Mouse (Mus musculus): Measurements from ENCODE around the gene Cuedc1.

Cuedc1 gene

DNA sequence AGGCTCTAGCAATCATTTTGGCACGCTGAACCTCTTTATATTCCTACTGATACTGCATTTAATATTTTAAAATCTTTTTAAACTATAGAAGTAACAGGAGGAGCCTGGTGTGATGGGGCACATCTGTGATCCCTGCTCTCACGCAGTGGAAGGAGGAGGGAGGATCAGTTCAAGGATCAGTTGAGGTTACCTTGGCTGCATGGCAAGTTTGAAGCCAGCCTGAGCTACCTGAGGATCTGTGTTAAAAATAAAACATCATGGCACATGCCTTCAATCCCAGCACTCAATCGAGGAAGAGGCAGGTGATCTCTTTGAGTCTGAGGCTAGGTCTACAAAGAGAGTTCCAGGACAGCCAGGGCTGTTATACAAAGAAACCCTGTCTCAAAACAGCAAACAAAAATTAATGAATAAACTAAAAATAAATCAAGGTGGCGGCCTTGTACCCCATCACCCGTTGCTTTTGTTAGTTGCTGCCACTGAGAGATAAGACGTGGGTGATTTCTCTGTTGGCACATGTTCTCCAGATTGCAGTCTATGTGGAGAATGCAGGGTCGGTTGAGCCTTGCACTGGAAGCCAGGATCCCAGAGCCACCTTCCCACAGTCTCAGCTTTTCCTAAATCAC lies 50.3 kb downstream of the Cuedc1 start:
- no peak for DNase-seq (ENCODE audit: low read depth, low spot score)

- peak; percentile 64 for DNase-seq (ENCODE audit: low read depth, low spot score)
Measured at GRCm38 (mm10) chr11:88148638-88149279, 50.9 kb downstream of the Cuedc1 start.

- DNase-seq (ENCODE audit: low read depth, low spot score) = no peak
Measured at GRCm38 (mm10) chr11:88151379-88152155, 53.7 kb downstream of the Cuedc1 start.

DNA sequence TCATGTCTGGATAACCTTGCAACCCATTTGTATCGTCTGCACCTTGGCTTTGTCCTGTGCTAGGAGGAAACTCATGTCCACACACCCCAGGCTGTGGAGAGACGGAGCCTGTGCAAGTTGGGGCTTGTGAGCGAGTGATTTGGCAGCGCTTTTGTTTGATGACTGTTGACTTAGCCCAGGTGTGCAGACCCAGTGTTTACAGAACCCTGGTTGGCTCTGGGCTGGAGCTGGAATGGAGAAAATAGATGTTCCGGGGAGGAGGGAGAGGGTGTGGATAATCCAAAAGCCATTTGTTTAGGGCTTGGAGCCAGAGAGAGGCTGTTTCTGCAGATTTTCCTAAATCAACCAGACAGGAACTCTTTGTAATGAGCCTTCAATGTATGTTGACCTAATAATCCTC lies 56.0 kb downstream of the Cuedc1 start:
- no peak for DNase-seq (ENCODE audit: low read depth, low spot score)

DNA sequence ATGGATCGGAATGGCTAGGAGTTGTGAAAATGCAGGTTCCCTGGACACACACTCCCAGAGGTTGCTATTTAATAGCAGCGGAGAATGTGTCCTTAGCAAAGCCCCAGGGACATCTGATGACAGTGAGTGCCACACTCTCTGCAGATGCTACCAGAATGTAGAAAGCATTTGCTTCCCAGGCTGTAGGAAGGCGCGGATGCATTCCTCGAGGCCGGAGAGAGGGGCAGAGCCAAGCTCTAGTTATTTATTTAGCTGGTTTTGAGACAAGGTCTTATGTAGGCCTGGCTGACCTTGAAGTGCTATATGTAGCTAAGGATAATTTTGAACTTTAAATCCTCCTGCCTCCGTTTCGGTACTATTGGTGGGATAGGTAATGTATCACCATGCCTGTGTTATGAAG lies 56.6 kb downstream of the Cuedc1 start:
- DNase-seq (ENCODE audit: low read depth, low spot score) = no peak

DNA sequence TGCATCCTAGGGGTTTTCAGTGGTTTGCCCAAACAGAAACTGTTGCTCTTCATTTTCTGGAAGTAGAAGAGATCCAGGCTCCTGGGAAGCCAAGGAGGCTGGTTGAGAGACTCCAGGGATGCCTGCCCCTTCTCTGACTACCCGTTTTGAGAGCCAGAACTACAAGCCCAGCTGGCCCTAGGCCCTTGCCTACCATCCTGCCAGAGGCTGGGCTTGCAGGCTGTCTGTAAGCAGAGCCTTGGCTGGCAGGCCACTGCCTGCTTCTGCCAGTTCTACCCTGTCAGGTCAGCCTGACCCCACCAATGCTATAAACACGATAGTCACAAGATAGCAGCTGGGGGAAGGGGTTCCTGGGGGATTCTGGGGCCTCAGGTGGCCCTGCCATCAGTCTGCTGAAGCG lies 57.6 kb downstream of the Cuedc1 start:
- DNase-seq (ENCODE audit: low read depth, low spot score) = peak; percentile 73

DNA sequence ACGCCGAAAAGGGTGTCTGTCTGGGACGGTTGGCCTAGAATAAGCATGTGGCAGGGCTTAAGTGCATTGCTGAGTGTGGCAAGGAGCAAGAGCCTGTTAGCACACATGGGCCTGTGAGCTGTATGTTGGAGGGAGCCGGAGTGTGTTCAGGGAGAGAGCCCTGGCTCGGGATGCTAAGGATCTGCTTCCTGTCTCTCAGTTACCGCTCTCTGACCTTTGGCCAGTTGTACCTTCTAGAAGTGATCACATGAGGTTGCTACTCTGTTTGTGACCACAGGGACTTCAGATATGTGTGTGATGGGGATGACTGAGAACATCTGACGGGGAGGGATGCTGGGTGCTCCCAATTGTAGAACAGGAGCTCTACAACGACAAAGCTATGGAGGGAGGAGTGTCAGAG lies 58.1 kb downstream of the Cuedc1 start:
- DNase-seq (ENCODE audit: low read depth, low spot score) = no peak

DNA sequence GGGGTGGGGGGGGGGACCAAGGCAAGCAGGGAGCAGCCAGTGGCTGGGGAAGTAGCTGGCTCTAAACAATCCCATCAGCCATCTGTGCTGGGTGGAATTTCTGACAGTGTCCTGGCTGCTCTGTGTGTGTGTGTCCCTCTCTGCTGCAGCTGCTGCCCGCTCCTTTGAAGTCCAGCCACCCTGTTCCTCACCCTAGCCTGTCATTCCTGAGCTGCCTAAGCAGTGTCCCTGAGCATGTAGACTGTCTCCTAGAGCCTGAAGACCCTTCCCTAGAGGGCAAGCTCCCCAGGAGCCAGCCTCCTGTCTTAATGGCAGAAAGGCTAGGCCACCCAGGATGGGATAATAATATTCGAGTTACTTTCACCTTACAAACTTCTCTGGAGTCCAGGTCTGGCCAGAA lies 58.5 kb downstream of the Cuedc1 start:
- DNase-seq (ENCODE audit: low read depth, low spot score) = peak; percentile 58

DNA sequence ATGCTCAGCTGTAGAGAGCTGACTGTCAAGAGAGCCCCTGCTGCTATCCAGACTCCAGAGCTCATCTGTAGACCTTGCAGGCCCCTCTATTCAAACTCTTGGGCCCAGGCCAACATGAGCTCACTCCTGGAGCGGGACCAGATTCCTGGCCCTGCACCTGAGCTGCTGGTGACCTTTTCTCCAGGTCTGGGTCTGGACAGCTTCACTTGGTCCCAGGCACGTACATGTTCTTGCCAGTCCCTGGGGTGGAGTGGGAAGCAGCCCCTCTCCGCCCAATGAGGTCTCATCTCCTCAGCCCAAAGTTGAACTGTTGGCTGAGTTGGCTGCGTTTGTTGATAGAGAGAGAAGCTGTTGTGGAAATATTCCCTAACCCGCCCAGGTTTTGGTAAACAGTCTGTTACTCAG lies 61.0 kb downstream of the Cuedc1 start:
- peak; percentile 63 for DNase-seq (ENCODE audit: low read depth, low spot score)

GRCm38 (mm10) chr11:88159389-88159788 lies 61.5 kb downstream of the Cuedc1 start:
- DNase-seq (ENCODE audit: low read depth, low spot score) = no peak

- no peak for DNase-seq (ENCODE audit: low read depth, low spot score)
Measured at GRCm38 (mm10) chr11:88160316-88160715, 62.5 kb downstream of the Cuedc1 start.

DNA sequence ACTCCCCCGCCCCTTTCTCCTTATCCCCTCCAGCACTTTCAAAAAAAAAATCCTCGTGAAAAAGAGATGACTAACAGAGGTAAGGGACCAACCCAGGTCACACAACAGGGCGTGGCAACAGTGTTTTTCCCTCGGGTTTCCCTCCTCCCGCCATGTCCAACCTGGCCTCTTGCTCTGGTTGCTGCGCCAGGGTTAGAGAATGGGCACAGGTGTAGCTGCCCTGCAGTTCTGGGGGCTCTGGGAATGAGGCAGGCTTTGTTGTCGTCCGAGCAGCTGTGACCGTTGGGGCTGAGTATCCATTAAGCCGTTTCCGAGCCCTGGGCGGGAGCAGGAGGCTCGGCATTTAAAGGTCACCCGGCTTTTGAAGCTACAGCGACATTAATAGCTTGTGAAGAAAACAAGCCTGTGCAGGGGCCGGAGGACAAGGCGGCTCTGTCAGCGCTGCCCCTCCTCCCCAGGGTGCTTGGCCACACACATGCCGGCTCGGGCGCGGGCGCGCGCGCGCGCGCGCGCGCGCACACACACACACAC lies 63.3 kb downstream of the Cuedc1 start:
- peak; percentile 94 for DNase-seq (ENCODE audit: low read depth, low spot score)

GRCm38 (mm10) chr11:88161651-88162362 lies 63.9 kb downstream of the Cuedc1 start:
- peak; percentile 96 for DNase-seq (ENCODE audit: low read depth, low spot score)

GRCm38 (mm10) chr11:88162740-88163139 lies 64.9 kb downstream of the Cuedc1 start:
- no peak for DNase-seq (ENCODE audit: low read depth, low spot score)

DNA sequence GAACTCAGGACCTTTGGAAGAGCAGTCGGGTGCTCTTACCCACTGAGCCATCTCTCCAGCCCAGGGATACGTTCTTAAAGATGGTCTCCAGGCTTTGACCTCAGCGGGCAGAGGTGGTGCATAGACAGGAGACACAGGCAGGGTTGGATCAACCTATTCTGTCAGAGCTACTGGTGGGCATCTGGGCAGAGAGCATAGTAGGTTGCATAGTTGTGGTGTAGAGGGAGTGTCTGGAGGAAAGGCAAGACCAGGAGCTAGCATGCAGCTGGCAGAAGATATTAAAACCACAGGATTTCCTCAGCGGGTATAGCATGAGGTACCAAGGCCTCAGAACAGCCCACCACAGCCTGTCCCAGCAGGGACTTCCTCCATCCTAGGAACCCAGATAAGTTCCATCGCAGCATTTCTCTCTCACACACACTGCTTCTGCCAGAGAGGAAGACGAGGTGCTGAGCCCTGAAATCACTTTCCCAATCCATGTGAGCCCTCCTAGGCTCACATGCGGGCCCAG lies 66.4 kb downstream of the Cuedc1 start:
- DNase-seq (ENCODE audit: low read depth, low spot score) = no peak

DNA sequence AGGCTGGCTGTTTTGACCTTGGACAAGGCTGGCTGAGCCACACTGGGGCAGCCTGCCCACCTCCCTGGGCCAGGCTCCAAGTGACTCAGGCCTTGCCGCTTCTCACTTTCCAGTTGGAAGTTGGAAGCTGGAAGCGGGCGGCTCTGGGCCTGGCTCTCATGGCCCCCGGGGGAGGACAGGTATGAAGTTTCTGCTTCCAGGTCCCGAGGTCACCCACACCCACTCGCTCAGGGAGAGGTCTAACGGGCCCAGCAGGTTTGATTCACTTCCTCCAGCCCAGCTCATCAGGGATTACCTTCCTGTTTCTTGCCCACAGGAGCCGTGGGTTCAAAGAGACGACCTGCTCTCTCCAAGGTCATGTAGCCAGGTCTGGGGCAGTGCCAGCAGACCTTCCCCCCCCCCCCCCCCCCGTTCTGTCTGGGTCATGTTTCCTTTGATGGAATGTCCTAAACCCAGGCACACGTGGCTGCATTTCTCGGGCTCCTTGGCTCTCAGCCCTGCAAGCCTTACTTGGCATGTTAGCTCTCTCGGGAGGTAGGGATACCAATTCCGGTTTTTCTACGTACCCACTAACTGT lies 67.0 kb downstream of the Cuedc1 start:
- peak; percentile 73 for DNase-seq (ENCODE audit: low read depth, low spot score)

DNA sequence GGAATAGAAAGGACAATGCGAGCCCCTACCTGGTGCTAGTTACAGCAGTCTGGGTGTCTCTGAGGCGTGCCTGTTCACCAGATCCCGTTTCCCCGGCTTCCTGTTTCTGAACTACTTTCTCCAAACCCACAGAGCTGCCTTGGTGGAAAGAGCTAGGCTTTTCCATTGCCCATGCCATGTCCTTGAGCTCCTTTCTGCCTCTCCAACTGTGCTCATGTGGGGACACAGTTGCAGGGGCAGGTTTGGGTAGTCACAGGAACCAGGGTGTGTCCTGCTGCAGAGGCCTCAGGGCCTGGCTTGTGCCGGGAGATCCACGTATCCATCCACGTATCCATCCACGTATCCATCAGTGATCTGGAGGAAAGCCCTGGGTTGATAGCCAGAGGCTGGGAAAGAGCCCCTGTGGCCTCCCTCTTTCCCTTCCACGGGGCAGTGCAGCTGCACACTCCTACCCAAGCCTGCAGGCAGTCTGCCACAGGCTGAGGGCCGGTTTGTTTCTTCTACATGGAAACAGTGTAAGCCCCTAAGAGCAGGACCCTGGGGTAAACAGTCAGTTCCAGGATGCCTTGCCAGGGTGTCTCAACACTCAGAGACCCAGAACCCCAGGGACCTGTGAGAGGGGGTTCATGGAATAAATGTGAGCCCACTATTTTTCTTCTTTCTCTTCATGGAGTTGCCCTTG lies 68.0 kb downstream of the Cuedc1 start:
- no peak for DNase-seq (ENCODE audit: low read depth, low spot score)

DNA sequence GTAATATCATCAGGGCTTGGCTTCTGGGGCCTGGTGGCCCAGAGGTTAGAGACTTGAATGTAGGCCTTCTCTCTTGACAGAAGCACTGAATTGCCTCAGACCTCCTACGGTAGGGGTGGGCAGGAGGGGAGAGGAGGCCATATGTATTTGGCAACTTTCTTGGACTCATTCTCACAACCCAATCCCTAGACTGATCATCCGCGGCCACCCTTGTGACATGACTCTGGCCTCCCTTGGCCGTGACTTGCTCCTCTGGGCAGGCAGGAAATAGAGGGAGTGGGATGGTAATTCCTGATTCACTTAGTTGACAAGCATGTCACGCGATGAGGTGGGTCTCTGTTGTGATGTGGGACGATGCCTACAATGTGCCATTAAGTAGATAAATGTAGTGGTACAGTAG lies 68.6 kb downstream of the Cuedc1 start:
- no peak for DNase-seq (ENCODE audit: low read depth, low spot score)

GRCm38 (mm10) chr11:88168611-88169010 lies 70.8 kb downstream of the Cuedc1 start:
- no peak for DNase-seq (ENCODE audit: low read depth, low spot score)

- DNase-seq (ENCODE audit: low read depth, low spot score) = no peak
Measured at GRCm38 (mm10) chr11:88169531-88170040, 71.7 kb downstream of the Cuedc1 start.

- no peak for DNase-seq (ENCODE audit: low read depth, low spot score)
Measured at GRCm38 (mm10) chr11:88170606-88171005, 72.7 kb downstream of the Cuedc1 start.
